Mouse (Mus musculus): Measurements from ENCODE around the gene Dusp28.
A peak's percentile ranks its signal among the peaks of the same experiment; 100 is the strongest.

Gene Dusp28

DNA sequence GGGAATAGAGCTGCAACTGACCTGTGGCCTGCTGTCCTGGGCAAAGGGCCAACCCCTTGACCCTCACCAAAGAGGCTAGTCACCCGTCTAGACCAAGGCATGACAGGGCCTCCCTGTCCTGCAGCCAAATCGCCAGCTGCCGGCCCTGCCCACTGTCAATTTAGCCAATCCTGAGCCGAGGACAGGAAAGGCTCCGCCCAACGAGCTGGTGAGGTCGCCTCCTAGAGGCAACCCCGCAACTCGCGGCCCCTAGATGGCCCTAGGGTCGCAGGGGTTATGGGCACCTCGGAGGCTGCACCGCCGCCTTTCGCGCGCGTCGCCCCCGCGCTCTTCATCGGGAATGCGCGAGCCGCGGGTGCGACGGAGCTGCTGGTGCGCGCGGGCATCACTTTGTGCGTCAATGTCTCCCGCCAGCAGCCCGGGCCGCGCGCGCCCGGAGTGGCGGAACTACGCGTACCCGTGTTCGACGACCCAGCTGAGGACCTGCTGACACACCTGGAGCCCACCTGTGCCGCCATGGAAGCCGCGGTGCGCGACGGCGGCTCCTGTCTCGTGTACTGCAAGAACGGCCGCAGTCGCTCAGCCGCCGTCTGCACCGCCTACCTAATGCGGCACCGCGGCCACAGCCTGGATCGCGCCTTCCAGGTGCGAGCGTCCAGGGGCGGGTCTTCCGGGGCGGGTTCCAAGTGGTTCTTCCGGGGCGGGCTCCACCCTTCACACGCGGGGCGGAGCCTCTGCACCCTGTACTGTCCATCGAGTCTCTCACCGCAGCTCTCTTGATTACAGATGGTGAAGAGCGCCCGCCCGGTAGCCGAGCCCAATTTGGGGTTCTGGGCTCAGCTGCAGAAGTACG, at the start of gene Dusp28:
TSS of gene Dusp28 (plus strand) at position 203 of the 853 bp plus-strand sequence.
- DNase-seq (ENCODE audit: low read depth in 1 of 2, low spot score in 2 of 2): peak in 1 of 2 experiments; percentile 66

DNA sequence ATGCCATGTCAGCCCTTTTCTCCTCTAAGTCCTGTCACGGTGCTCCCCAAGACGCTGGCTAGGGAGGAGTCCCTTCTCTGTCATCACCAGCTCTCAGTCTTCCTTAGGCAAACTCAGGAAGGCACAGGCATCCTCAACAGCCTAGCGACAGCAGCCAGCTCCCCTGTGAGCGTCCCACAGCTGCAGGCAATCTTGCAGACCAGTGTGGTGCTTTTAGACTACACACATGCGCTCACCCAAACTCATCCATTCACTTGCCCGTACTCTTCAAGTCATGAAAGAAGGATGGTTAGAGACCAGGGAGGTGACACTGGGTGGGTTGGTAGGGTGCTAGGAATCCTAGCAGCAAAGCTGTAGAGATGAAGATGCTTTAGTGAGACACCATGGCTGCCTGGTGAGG, 45.3 kb upstream of the Dusp28 start:
- DNase-seq (ENCODE audit: low read depth in 1 of 2, low spot score in 2 of 2): no peak

DNA sequence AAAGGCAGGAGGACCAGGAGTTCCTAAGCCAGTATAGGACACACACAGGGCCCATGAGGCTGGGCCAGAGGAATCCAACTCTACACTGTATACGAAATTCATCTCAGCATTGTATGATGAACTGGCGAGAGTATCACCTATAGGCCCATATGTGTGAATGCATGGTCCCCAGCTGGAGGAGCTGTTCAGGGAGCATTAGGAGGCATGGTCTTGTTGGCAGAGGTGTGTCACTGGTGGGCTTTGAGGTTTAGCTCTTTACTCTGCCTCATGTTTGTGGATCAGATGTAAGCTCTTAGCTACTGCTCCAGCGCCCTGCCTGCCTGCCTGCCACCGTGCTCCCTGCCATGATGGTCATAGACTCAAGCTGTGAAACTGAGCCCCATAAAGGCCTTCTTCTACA, 43.5 kb upstream of the Dusp28 start:
- no peak for DNase-seq (ENCODE audit: low read depth in 1 of 2, low spot score in 2 of 2)

DNA sequence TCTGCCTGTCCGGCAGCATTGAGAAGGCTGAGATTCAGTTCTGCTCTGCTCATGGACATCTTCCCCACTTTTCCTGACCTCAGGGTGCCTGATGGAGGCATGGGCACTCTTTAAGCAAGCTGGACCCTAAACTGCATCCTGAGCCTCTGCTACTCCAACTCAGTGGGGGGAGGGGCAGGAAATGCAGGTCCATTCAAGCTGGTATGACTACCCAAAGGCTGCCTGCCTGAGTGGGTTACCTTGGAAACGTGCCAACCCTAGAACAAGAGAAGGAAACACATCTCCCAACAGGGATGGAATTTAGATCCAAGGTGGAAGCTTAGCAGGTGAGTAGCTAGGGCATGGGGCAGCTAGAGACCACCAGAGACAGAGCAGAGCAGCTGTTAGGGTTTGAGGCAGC, 40.6 kb upstream of the Dusp28 start:
- DNase-seq (ENCODE audit: low read depth in 1 of 2, low spot score in 2 of 2): no peak

DNA sequence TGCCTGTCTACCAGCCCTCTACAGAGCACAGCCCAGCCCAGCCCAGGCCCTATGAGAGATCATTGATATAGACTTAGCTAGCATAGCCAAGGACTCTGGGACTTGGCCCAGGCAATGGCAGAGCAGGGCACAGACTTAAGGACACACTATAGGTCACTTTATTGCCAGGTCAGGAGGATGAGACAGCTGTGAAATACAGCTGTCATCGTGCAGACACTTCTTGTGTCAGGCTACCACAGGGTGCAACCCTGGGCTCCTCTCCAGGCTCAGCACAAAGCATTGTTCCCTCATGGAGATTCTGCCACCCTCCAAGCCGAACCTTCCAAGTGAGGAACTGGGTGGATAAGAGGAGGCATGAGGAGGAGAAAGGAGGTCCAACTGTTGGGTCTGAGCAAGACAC, 36.8 kb upstream of the Dusp28 start:
- DNase-seq (ENCODE audit: low read depth in 1 of 2, low spot score in 2 of 2): no peak

DNA sequence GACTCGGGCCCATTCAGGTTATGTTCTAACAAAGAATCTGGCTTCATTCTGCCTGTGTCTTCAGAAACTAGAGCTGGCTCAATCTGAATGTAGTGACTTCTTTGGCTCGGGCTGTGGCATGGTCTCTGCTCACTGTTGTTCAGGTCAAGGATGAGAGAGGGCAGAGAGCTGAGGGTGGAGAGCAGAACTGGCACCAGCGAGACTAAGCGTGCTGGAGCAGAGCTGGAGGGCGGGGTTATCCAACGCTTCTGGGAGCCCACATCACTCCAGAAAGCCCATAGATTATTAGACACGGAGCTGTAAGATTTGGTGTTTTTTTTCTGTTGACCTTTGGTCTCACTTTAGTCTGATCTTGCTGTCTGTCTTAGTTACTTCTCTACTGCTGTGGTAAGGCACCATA, 34.1 kb upstream of the Dusp28 start:
- no peak for DNase-seq (ENCODE audit: low read depth in 1 of 2, low spot score in 2 of 2)

DNA sequence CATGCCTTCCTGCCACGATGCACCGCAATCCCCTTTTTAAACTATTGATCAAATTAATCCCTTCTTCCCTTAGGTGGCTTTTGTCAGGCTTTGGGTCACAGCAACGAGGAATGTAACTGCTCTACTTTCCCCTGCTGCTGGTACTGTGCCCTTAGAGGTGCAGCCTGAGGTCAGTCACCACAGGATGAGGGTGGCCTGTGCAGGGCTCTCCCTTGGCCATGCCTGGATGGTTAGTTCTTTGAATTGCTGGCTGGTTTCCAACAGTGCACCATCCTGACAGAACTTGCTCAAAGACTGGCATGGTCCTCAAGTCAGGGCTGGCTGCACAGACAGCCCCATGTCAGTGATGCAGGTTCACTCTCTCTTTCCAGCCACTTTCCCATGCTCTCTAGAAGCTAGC, 32.8 kb upstream of the Dusp28 start:
- no peak for DNase-seq (ENCODE audit: low read depth in 1 of 2, low spot score in 2 of 2)

DNA sequence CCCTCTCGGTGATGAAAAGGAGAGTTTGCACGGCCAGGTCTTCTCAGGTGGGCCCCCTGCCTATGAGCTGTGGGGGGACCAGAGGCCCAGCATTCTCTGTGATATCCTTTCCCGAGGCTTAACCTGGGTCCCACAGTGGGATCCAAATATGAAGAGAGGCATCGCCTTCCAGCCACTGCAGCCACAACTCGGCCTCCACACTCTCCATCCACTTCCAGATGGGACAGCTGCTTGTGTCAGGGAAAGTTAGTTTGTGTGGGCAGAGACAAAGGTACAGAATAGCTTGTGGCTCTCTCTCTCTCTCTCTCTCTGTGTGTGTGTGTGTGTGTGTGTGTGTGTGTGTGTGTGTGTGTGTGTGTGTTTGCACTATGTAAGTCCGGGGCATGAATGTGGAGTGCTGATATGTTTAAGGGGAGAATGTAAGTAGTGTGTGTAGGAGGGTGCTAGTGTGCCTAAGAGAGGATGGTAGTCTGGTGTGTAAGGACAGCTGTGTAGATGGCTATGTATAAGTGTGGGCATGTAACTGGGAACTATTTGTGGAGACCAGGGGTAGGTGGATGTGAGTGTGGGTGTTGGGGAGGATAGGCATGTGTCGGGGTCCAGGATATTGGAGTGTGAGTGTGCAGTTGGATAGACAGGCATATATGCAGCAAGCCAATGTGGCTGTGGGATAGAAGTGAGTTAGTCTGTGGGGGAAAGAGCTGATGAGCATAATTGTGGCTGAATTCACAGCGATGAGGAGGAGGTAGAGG, 31.2 kb upstream of the Dusp28 start:
- DNase-seq (ENCODE audit: low read depth in 1 of 2, low spot score in 2 of 2): no peak

DNA sequence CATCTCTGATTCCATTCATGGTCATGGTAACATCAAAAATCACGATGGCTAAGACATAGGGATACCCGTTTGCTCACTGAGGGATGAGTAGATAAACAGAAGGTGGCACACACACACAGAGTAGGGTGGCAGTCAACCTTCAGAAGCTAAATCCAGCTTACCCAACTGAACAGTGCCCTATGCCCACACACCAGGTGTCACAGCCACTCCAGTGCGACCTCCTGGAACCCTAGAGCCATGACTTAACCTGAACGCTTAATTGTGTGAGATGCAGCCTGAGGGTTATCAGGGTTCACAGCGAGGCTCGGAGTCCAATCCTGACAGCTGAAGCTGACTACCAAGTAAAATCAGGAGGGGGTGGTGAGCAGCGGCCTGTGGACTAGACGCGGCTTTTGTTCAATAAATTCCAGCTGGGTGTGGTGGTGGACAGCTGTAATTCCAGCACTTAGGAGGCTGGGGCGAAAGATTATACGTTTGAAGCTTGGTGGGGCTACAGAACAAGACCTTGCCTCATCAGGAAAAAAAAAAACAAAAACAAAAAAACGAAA, 29.3 kb upstream of the Dusp28 start:
- DNase-seq (ENCODE audit: low read depth in 1 of 2, low spot score in 2 of 2): no peak

DNA sequence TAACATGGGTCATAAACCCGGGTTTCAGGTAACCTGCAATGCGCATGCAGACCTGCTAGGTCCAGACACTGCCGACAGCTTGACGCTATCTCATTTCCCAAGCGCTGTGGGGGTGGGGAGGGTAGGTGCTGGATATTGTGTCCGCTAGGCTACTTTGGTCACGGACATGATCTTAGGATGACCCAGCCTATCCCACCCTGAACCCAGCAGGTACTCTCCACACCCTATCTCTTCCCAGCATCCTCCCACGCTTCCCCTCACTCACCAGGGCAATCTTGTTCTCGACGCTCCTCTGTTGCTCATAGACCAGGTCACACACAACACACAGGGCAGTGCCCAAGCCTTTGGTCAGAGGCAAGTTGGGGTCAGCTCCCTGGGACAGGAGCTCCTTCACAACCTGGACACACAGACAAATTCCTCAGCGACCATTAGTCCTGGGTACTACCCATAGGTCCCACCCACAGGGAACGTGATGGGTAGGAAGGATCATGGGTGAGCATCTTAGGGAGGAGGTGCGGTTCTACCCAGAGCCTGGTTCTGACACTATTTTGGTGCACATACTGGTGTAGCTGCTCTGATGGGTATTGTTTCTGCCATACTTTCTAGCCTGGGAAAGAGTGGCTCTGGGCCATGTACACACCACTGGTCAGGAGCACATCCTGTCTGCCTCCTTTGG, 28.6 kb upstream of the Dusp28 start:
- DNase-seq (ENCODE audit: low read depth in 1 of 2, low spot score in 2 of 2): no peak

DNA sequence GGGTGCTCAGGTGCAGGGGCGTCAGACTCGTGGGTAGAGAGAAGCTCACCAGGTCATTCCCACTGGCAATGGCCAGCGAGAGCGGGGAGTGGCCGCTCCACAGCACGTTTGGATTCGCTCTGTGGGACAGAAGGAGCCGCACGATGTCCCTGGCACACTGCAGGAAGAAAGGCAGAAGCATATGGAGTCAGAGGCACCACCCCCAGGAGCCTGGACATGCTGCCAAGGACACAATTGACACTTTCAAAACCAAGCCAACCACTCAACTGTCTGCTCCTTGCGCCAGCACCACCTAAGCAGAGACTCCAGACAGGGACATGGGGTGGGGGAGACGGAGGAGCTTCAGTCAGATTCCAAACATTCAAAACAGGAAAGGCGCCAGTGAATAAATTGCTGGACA, 27.5 kb upstream of the Dusp28 start:
- DNase-seq (ENCODE audit: low read depth in 1 of 2, low spot score in 2 of 2): no peak

DNA sequence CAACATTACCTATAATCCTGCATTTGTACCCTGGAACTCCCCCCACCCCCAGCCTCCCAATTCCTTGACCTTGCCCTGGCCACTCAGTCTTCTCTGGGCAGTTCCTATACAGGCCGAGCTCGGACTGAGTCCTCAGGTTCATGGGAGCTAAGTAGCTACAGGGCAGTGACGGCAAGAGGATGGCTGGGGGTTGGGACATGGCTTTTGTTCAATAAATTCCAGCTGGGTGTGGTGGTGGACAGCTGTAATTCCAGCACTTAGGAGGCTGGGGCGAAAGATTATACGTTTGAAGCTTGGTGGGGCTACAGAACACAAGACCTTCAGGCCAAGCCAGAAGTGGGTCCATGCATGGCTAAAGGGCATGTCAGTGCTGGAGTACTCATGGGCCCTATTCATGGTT, 26.7 kb upstream of the Dusp28 start:
- no peak for DNase-seq (ENCODE audit: low read depth in 1 of 2, low spot score in 2 of 2)

DNA sequence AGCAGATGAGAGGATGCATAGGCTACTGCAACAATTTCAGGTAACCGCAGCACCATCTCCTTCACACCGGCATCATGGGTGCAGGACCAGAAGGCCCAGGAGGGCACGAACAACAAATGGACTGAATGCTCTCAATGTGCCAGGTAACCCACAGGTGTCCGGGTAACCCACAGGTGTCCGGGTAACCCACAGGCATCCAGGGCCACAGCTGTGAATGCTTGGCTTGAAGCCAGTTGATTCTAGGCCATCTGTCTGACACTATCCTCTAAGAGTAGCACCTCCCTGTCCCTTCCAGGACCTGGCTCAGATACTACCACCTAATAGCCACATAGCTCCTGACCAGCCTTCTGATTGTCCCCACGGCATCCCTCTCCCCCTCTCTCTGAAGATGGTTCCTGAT, 24.8 kb upstream of the Dusp28 start:
- DNase-seq (ENCODE audit: low read depth in 1 of 2, low spot score in 2 of 2): no peak

DNA sequence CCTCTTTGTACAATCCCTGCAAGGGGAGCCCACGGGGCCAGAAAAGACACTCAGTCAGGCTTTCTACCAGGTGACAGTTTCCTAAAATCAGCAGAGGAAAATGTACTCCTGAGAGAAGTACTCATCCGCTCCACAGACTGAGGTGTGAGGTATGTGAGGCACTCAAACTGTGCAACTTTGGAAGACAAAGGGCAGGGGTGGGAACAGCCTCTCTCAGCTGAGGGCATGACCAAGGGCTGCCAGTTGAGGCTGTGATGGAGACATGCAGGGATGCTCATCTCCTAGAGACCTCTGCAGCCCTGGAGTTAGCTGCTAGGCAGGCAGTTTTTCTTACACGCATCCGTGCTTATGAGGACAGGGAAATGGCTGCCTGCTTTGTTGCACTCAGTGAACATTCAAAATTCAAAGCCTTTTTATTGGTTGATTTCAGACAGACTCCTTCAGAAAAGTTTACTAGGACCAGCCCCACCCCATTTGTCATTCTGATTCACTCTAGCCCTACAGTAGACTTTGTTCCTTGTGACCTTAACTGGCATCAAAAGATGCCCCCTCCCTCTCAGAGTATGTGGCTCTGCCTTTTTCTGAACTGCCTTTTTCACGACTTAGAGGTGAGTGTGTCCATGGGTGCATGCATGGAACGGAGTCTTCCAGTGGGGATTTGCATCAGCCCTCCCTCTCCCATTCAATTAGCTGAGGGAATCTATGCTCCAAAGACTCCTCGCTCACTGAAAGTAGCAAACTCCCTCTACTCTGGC, 17.7 kb upstream of the Dusp28 start:
- DNase-seq (ENCODE audit: low read depth in 1 of 2, low spot score in 2 of 2): no peak

DNA sequence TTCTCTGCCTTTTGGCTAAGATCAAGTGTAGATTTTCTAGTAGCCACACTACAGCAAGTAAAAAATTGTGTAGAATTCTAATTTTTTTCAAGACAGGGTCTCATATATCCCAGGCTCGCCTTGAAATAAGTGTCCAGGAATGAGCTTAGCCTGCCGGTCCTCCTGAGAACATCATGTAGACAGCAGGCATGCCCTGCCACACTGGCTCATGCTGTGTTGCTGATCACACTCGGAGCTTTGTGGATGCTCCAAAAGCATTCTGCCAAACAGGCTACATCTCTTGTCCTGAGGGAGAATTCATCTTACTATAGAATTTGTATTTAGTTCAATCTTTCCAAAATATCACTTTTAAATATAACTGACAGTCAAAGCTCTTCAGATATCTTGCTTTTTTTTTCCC, 14.0 kb upstream of the Dusp28 start:
- DNase-seq (ENCODE audit: low read depth in 1 of 2, low spot score in 2 of 2): no peak

DNA sequence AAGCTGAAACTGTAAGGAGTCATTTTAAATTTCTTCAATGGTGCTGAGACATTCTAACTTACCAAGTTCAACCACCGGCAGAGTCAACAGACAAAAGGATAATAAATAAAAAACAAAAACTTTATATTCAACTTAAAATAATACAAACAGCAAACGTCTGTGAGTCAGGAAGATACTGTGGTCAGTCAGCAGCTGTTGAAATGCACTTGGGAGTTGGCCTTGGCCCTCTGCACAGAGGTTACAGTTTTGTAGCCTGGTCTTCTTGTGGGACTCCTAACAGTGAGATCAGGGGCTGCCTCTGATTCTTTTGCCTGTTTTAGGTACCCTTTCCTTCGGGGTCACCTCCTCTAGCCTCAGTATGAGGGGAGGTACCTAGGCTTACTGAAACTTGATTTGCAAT, 12.9 kb upstream of the Dusp28 start:
- no peak for DNase-seq (ENCODE audit: low read depth in 1 of 2, low spot score in 2 of 2)

DNA sequence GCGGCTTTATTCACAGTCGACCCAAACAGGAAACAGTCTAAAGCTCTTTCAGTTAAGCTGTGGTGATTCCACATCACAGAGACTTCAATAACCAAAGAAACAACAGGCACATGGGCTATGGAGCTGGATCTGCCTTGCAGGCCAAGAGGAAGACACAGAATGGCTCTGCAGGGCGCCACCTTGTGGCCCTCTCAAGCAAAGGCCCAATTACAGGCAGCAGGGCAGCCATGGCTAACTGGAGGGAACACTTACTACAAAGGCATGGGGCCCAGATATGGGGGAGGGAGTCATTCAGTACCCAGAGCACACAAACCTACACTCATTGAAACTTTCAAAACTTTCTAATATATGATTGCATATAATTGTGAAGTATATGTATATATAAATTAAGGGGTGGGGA, 11.7 kb upstream of the Dusp28 start:
- peak in 1 of 2 experiments; percentile 58 for DNase-seq (ENCODE audit: low read depth in 1 of 2, low spot score in 2 of 2)

DNA sequence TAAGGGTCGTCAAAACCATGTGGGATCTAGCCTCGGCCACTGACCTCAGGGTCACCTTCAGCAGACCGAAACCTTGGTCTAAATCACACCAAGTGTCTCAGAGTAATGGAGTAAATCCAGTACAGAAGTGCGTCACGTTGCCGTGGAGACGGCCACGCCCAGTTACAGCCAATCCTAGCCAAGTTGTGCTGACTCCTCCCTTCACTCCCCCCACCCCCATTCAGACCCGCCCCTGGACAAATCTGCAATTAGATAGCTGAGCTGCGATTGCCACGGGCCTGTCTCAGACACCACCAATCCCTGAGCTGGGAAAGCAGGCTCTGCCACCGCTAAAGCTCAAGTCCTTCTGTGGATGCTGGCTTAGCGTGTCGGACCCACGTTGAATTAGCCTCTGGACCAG, 4.0 kb upstream of the Dusp28 start, which contains the start of gene Ankmy1:
TSS of gene Ankmy1 (minus strand) at position 121 of the 400 bp plus-strand sequence.
- DNase-seq (ENCODE audit: low read depth in 1 of 2, low spot score in 2 of 2): no peak

DNA sequence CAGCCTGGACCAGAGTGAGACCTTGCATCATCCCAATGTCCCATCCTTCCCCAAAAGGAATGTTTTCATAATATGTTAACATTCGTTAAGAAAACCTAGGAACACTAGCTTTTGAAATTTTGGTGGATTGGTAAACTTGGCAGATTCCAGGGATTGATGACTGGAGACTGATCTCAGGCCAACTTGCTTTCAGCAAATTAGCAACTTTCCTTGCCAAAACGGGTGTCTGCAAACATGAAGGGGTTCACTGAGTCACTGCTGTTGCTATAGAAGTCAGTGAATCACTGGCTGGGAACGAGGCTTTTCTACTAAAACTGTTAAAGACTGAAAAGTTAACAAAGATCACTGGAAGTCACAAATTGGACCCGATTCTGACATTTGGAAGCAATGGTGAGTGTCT, 3.2 kb upstream of the Dusp28 start:
- no peak for DNase-seq (ENCODE audit: low read depth in 1 of 2, low spot score in 2 of 2)

DNA sequence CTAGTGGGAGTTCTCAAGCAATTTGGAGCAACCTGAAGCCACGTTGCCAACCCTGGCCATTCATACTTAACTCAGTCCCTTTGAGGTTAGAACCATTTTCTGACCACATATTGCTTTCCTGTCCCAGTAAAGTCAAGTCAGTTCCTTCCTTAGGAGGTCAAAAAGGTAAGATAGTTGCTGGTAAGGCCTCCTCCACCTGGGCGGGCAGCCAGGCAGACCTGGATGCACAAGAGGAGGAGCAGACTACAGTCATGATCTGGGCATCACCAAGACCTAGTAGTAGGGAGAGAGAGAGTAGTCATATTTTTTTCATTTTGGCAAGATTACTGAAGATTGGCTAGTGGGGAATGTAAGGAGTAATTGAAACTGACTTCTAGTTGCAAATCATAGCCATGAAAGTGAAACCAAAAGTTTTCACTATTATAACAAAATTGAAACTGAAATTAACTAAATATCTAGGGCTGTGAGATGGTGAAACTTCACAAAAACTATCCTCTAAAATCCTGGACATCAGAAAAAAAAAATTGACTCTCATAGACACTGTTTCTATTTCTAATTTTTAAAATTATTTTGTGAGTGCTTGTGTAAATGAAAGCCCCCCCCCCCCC, 974 bp upstream of the Dusp28 start:
- no peak for DNase-seq (ENCODE audit: low read depth in 1 of 2, low spot score in 2 of 2)

Measured in monocyte, adult 2 months (primary cell).